Mouse (Mus musculus): Measurements from ENCODE around the gene Nfix.

DNA sequence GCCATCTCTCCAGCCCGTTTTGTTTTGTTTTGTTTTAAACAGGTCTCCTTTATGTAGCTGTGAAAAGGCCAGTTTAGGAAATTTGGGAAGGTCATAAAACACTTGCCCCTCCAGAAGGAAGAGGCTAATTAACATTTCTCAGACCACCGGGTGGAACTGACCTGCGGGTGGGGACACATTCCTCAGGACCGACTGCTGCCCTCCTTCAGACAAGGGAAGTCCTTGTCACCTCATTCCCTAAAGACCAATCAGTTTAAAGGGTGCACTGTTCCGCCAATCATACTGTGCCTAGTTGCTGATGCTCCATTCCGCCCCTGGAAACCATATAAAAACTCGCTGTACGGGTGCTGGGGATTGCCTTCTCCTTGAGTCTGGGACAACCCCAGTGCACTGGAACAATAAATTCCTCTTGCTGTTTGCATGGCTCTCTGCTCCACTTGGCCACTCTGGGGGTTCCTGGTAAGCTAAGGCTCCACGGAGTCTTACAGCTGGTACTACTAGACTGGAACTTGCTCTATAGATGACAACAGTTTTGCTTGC lies 147.0 kb downstream of the Nfix start:
- no peak for TF ChIP-seq CTCF (IDR thresholded peaks at IDR 0.05; ENCODE audit: borderline replicate concordance, insufficient read depth, low read depth, low read length)
- no peak for TF ChIP-seq POLR2A (IDR thresholded peaks at IDR 0.05; ENCODE audit: borderline replicate concordance, insufficient read depth, low read length)

Data from cerebellum, adult 2 months (tissue).